Mouse (Mus musculus): Measurements from ENCODE around the gene 9130213A22Rik. TPM values are rescaled to one million over a fixed set of nuclear protein-coding genes. Genes with fewer than 3 reads are reported as not detected.

Gene 9130213A22Rik
- total and polyA plus RNA-seq, 2 experiments from 2014 or later = 1.0 to 1.2 TPM

DNA sequence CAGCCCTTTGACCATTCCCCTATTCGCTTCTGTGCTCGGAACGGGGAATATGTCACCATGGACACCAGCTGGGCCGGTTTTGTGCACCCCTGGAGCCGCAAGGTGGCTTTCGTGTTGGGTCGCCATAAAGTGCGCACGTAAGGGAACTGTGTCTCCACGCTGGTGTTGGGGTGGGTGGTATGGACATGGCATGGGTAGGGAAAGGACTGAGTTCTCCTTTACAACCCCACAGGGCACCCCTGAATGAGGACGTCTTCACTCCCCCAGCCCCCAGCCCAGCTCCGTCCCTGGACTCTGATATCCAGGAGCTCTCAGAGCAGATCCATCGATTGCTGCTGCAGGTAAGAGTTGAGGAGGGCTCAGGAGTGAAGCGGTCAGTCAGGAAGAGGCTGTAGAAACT is 19.3 kb downstream of the 9130213A22Rik start:
- DNase-seq (ENCODE audit: low spot score) (no peak), ATAC-seq (ENCODE audit: low FRiP score) (no peak)
- Histone ChIP-seq H3K4me3 (ENCODE audit: low read depth, low read length) (no peak overlapping the region), H3K9ac (replicated peaks; ENCODE audit: low read length, poor library complexity, severe bottlenecking) (no peak overlapping the region), H3K36me3 (ENCODE audit: insufficient read depth, low read length) (peaks cover 68% of the 10 kb centered on the region), H3K27ac (ENCODE audit: low read depth, low read length) (no peak overlapping the region), H3K4me1 (ENCODE audit: insufficient read depth, low read length) (peaks cover 13% of the 10 kb centered on the region), H3K27me3 (ENCODE audit: insufficient read depth, low read length) (no peaks in the 10 kb centered on the region), H3K4me2 (ENCODE audit: low read depth, low read length, poor library complexity, severe bottlenecking) (no peak overlapping the region), H3K9me3 (ENCODE audit: low read length) (no peaks in the 10 kb centered on the region)
- 96% methylated on average over 14 of the region's 14 CpGs for WGBS
- no peak for TF ChIP-seq CTCF (IDR thresholded peaks at IDR 0.05)

DNA sequence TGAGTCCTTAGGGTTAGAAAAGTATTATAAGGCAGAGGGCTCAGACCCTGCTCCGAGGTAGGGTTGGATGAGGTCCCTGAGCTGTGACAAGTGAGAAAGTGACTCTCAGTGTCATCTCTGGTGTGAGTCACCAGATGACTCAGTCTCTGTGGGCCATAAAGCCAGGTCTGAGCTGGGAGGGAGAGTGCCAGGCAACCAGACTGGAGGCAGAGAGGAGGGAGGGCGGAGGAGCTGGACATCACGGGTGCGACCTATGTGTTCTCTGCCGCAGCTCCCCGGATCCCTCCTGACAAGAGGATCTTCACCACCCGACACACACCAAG is 20.0 kb downstream of the 9130213A22Rik start:
- ATAC-seq (ENCODE audit: low FRiP score) = no peak
- H3K4me1 ChIP-seq (ENCODE audit: insufficient read depth, low read length) = peaks cover 20% of the 10 kb centered on the region
- H3K27me3 ChIP-seq (ENCODE audit: insufficient read depth, low read length) = no peaks in the 10 kb centered on the region
- no peak overlapping the region for H3K4me2 ChIP-seq (ENCODE audit: low read depth, low read length, poor library complexity, severe bottlenecking)
- H3K4me3 ChIP-seq (ENCODE audit: low read depth, low read length) = no peak overlapping the region
- H3K9me3 ChIP-seq (ENCODE audit: low read length) = no peaks in the 10 kb centered on the region
- peaks cover 60% of the 10 kb centered on the region for H3K36me3 ChIP-seq (ENCODE audit: insufficient read depth, low read length)
- no peak overlapping the region for H3K9ac ChIP-seq (replicated peaks; ENCODE audit: low read length, poor library complexity, severe bottlenecking)
- WGBS = 94% methylated on average over 7 of the region's 7 CpGs
- no peak for DNase-seq (ENCODE audit: low spot score)
- no peak for TF ChIP-seq CTCF (IDR thresholded peaks at IDR 0.05)
- H3K27ac ChIP-seq (ENCODE audit: low read depth, low read length) = no peak overlapping the region

DNA sequence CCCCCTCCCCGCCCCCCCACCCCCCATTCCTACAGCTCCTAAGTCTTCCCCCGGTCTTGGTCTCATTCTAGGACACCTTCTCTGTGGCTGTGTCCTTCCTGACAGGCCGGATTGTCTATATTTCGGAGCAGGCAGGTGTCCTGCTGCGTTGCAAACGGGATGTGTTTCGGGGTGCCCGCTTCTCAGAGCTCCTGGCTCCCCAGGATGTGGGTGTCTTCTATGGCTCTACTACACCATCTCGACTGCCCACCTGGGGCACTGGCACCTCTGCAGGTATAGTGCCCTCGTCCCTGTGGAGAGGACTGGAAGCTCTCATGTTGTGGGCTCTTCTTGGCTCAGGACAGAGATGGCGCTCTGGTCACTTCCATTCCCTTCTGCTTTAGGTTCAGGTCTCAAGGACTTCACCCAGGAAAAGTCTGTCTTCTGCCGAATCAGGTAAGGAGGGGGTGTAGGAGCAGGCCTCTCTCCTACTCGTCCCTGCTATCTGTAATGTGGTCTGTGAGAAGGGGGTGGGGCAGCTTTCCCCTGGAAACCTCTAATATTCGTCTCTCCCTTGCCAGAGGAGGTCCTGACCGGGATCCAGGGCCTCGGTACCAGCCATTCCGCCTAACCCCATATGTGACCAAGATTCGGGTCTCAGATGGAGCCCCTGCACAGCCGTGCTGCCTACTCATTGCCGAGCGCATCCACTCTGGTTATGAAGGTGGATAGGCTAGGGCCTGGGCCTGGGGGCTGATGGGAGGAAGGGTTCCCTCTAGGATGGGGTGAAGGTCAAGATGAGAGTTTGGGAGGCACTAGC is 20.6 kb downstream of the 9130213A22Rik start:
- WGBS = 90% methylated on average over 21 of the region's 21 CpGs
- no peak overlapping the region for H3K4me3 ChIP-seq (ENCODE audit: low read depth, low read length)
- H3K9ac ChIP-seq (replicated peaks; ENCODE audit: low read length, poor library complexity, severe bottlenecking) = no peak overlapping the region
- H3K36me3 ChIP-seq (ENCODE audit: insufficient read depth, low read length) = peaks cover 55% of the 10 kb centered on the region
- H3K4me2 ChIP-seq (ENCODE audit: low read depth, low read length, poor library complexity, severe bottlenecking) = no peak overlapping the region
- no peak for TF ChIP-seq CTCF (IDR thresholded peaks at IDR 0.05)
- H3K9me3 ChIP-seq (ENCODE audit: low read length) = no peaks in the 10 kb centered on the region
- ATAC-seq (ENCODE audit: low FRiP score) (no peak), DNase-seq (ENCODE audit: low spot score) (no peak)
- peaks cover 23% of the 10 kb centered on the region for H3K4me1 ChIP-seq (ENCODE audit: insufficient read depth, low read length)
- no peak overlapping the region for H3K27ac ChIP-seq (ENCODE audit: low read depth, low read length)
- no peaks in the 10 kb centered on the region for H3K27me3 ChIP-seq (ENCODE audit: insufficient read depth, low read length)

DNA sequence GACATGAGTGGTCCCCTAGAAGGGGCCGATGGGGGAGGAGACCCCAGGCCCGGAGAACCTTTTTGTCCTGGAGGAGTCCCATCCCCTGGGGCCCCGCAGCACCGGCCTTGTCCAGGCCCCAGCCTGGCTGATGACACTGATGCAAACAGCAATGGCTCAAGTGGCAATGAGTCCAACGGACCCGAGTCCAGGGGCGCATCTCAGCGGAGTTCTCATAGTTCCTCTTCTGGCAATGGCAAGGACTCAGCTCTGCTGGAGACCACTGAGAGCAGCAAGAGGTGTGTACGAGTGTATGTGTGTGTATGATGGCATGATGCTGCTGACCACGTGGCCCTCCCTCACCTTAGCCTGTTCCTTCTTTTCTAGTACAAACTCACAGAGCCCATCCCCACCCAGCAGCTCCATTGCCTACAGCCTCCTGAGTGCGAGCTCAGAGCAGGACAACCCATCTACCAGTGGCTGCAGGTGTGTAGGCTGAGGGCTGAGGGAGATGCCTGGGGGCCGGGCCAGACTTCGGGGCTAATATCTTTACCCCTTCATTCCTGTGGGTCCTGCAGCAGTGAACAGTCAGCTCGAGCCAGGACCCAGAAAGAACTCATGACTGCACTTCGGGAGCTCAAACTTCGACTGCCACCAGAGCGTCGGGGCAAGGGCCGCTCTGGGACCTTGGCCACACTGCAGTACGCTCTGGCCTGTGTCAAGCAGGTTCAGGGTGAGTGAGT is 21.6 kb downstream of the 9130213A22Rik start:
- peak overlapping the region; percentile 72 for H3K9ac ChIP-seq (replicated peaks; ENCODE audit: low read length, poor library complexity, severe bottlenecking)
- TF ChIP-seq CTCF (IDR thresholded peaks at IDR 0.05) = no peak
- ATAC-seq (ENCODE audit: low FRiP score) (no peak), DNase-seq (ENCODE audit: low spot score) (no peak)
- H3K27ac ChIP-seq (ENCODE audit: low read depth, low read length) = peak overlapping the region; percentile 52
- H3K4me2 ChIP-seq (ENCODE audit: low read depth, low read length, poor library complexity, severe bottlenecking) = peak overlapping the region; percentile 94
- no peaks in the 10 kb centered on the region for H3K9me3 ChIP-seq (ENCODE audit: low read length)
- WGBS = 92% methylated on average over 20 of the region's 20 CpGs
- H3K4me3 ChIP-seq (ENCODE audit: low read depth, low read length) = peak overlapping the region; percentile 59
- H3K36me3 ChIP-seq (ENCODE audit: insufficient read depth, low read length) = peaks cover 46% of the 10 kb centered on the region
- H3K27me3 ChIP-seq (ENCODE audit: insufficient read depth, low read length) = no peaks in the 10 kb centered on the region
- peaks cover 23% of the 10 kb centered on the region for H3K4me1 ChIP-seq (ENCODE audit: insufficient read depth, low read length)

DNA sequence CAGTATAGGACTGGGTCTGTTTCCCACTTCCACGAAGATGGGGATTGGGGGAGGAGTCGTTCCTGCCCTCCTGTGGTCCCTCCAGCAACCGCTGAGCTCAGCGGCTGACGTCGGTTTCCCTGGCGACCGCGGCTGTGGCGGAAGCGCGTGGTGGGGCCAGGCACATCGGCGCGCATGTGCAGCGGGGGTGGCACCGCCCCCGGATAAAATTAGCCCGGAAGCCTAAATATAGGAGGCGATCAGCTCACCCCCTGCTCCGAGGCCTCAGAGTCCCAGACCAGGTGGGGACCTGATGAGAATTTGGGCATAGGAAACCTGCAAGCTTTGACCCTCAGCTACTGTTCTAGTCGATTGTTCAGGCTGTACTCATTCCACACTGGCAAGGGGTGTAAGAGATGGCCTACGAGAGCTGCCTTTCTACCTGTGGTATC is 22.5 kb downstream of the 9130213A22Rik start:
- Histone ChIP-seq H3K9me3 (ENCODE audit: low read length) (no peaks in the 10 kb centered on the region), H3K4me1 (ENCODE audit: insufficient read depth, low read length) (peaks cover 23% of the 10 kb centered on the region), H3K27ac (ENCODE audit: low read depth, low read length) (peak overlapping the region; percentile 83), H3K36me3 (ENCODE audit: insufficient read depth, low read length) (peaks cover 37% of the 10 kb centered on the region), H3K4me2 (ENCODE audit: low read depth, low read length, poor library complexity, severe bottlenecking) (peak overlapping the region; percentile 94), H3K27me3 (ENCODE audit: insufficient read depth, low read length) (no peaks in the 10 kb centered on the region), H3K4me3 (ENCODE audit: low read depth, low read length) (peak overlapping the region; percentile 59), H3K9ac (replicated peaks; ENCODE audit: low read length, poor library complexity, severe bottlenecking) (peak overlapping the region; percentile 72)
- WGBS = 2% methylated on average over 23 of the region's 23 CpGs
- DNase-seq (ENCODE audit: low spot score) (peak; percentile 87), ATAC-seq (ENCODE audit: low FRiP score) (0 out of 2 replicates have a peak, but pooled peaks have one; percentile 26)
- peak; percentile 34; the same call in 1 of the 2 replicates for TF ChIP-seq CTCF (IDR thresholded peaks at IDR 0.05)

All from midbrain, postnatal 0 days (tissue).